Mouse (Mus musculus): Measurements from ENCODE around the gene Tcf23. TPM values are rescaled to one million over a fixed set of nuclear protein-coding genes. Genes with fewer than 3 reads are reported as not detected.
A peak's percentile ranks its signal among the peaks of the same experiment; 100 is the strongest.

Gene Tcf23
- polyA plus RNA-seq, 1 experiment, result not detected

DNA sequence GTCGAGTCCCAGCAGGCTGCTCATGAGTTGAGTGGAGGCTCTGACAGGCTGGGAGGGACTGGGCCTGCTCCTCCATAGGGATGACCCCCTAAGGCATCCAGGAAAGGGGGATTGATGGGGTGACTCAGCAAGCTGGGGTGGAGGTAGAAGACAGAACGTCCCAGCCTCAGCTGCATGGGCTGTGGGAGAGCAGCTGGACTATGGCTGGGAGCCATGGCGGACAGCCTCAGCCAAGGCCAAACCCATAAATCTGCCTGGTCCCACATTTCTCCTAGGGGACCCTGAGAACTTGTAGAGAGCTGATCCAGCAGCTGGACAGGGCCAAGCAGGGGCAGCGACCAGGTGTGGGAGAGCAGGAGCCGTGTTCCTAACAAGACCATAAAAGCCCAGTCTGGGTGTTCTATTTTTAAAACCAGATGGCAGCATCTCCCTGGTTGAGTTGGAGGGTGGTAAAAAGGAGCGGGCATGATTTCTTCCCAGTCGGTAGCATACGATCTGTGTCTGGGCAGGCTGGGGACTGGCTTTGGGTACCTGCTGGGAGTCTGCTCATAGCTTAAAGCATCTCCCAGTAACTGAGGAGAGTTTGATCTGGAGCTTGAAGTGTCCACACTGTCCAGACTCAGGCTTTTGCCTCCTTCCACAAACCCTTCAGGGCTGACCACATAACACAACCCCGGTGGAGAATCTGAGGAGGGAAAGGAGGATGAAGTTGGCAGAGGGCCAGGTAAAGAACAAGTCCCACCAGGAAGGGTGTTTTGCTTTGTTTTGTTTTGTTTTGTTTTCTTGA is 6.6 kb downstream of the Tcf23 start:
- H3K27ac ChIP-seq (ENCODE audit: insufficient read depth, low read length), result no peak overlapping the region
- H3K4me1 ChIP-seq (ENCODE audit: control insufficient read depth, insufficient read depth, low read length), result no peaks in the 10 kb centered on the region
- H3K4me3 ChIP-seq (ENCODE audit: insufficient read depth, low read length), result no peak overlapping the region
- TF ChIP-seq POLR2A (IDR thresholded peaks at IDR 0.05; ENCODE audit: low read depth, low read length) (no peak), CTCF (IDR thresholded peaks at IDR 0.05; ENCODE audit: borderline replicate concordance, insufficient read depth, low read length) (no peak)

DNA sequence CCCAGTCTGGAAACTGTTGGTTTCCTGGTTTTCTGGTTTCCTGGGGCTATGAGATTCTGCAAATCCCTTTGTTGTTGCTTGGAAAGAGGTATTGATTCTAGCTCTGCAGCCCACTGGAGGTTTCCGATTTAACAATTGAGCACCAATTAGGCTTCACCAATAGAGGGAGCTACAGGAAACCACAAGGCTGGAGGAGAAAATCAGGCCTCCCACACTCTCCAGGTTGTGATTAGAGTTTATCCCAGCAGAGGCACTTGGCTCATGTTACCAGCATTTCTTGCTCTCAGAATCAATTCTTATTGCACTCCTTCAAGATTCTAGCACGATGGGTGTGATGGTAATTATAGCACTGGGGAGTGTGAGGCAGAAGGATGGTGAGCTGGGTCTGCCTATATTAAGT is 13.9 kb downstream of the Tcf23 start:
- TF ChIP-seq CTCF (IDR thresholded peaks at IDR 0.05; ENCODE audit: borderline replicate concordance, insufficient read depth, low read length), result no peak
- no peak for TF ChIP-seq POLR2A (IDR thresholded peaks at IDR 0.05; ENCODE audit: low read depth, low read length)
- no peaks in the 10 kb centered on the region for H3K4me1 ChIP-seq (ENCODE audit: control insufficient read depth, insufficient read depth, low read length)
- no peak overlapping the region for H3K27ac ChIP-seq (ENCODE audit: insufficient read depth, low read length)
- H3K4me3 ChIP-seq (ENCODE audit: insufficient read depth, low read length), result no peak overlapping the region

GRCm38 (mm10) chr5:30992980-30993676 is 24.7 kb downstream of the Tcf23 start:
- no peak for TF ChIP-seq CTCF (IDR thresholded peaks at IDR 0.05; ENCODE audit: borderline replicate concordance, insufficient read depth, low read length)
- TF ChIP-seq POLR2A (IDR thresholded peaks at IDR 0.05; ENCODE audit: low read depth, low read length), result no peak
- H3K27ac ChIP-seq (ENCODE audit: insufficient read depth, low read length), result no peak overlapping the region
- H3K4me1 ChIP-seq (ENCODE audit: control insufficient read depth, insufficient read depth, low read length), result no peaks in the 10 kb centered on the region
- no peak overlapping the region for H3K4me3 ChIP-seq (ENCODE audit: insufficient read depth, low read length)

DNA sequence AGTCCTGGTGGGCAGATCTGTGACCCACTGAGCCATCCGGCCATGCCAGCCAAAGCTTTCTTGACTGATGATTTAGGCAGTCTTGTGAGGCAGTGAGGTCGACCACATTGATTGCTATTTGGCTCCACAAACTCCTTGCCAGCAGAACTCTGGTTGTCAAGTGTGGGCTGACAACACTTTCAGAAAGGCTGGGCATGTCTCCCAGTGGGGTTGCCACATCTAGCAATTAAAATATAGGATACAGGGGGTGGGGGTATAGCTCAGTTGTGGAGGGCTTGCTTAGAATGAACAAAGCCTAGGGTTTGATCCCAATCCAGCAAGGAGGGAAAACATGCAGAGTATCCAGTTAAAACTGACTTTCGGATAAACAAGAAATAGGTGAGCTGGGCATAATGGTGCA is 25.6 kb downstream of the Tcf23 start:
- no peak for TF ChIP-seq CTCF (IDR thresholded peaks at IDR 0.05; ENCODE audit: borderline replicate concordance, insufficient read depth, low read length)
- TF ChIP-seq POLR2A (IDR thresholded peaks at IDR 0.05; ENCODE audit: low read depth, low read length), result no peak
- Histone ChIP-seq H3K4me3 (ENCODE audit: insufficient read depth, low read length) (no peak overlapping the region), H3K4me1 (ENCODE audit: control insufficient read depth, insufficient read depth, low read length) (no peaks in the 10 kb centered on the region; the same call in 1 of the 2 replicates), H3K27ac (ENCODE audit: insufficient read depth, low read length) (no peak overlapping the region)

DNA sequence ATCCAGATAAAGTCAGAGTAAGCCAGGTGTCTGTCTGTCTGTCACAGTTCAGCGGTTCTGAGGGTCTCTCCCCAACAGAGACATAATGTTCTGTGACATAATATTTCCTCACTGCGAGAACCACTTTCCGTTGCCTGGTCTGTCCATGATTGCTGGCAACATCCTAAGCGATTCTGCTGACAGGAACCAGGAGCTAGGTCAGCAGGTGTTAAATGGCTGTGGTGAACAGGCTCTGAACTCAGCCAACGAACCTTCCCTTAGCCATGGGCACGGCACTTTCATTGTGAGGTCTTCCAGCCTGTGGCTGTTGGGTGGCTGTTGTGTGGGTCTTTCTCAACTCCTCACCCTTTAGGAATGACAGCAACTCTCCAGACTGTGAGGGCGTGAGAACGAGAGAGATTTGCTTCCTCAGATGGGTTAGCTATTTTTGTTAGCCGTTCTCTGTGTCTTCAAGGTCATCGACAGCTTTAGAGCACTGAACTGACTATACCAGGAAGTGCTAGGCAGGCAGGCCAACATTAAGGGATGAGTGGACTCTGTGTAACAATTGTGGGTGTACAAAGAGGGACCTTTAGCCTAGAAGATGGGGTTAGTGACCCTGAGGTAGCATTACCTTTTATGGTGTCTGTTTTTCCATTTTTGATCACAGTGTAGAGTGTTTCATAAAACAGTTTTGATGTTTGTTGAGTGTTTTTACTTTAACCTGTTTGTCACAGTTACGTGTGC is 26.6 kb downstream of the Tcf23 start:
- Histone ChIP-seq H3K4me3 (ENCODE audit: insufficient read depth, low read length) (no peak overlapping the region), H3K27ac (ENCODE audit: insufficient read depth, low read length) (no peak overlapping the region), H3K4me1 (ENCODE audit: control insufficient read depth, insufficient read depth, low read length) (no peaks in the 10 kb centered on the region; the same call in 1 of the 2 replicates)
- TF ChIP-seq POLR2A (IDR thresholded peaks at IDR 0.05; ENCODE audit: low read depth, low read length) (no peak), CTCF (IDR thresholded peaks at IDR 0.05; ENCODE audit: borderline replicate concordance, insufficient read depth, low read length) (no peak)

GRCm38 (mm10) chr5:30998306-30998705 is 29.8 kb downstream of the Tcf23 start:
- TF ChIP-seq POLR2A (IDR thresholded peaks at IDR 0.05; ENCODE audit: low read depth, low read length) (no peak), CTCF (IDR thresholded peaks at IDR 0.05; ENCODE audit: borderline replicate concordance, insufficient read depth, low read length) (no peak)
- Histone ChIP-seq H3K27ac (ENCODE audit: insufficient read depth, low read length) (no peak overlapping the region), H3K4me3 (ENCODE audit: insufficient read depth, low read length) (no peak overlapping the region), H3K4me1 (ENCODE audit: control insufficient read depth, insufficient read depth, low read length) (peaks cover 8% of the 10 kb centered on the region)

GRCm38 (mm10) chr5:30999324-30999723 is 30.9 kb downstream of the Tcf23 start:
- H3K4me3 ChIP-seq (ENCODE audit: insufficient read depth, low read length), result no peak overlapping the region
- no peak for TF ChIP-seq CTCF (IDR thresholded peaks at IDR 0.05; ENCODE audit: borderline replicate concordance, insufficient read depth, low read length)
- TF ChIP-seq POLR2A (IDR thresholded peaks at IDR 0.05; ENCODE audit: low read depth, low read length), result no peak
- no peak overlapping the region for H3K27ac ChIP-seq (ENCODE audit: insufficient read depth, low read length)
- peaks cover 8% of the 10 kb centered on the region for H3K4me1 ChIP-seq (ENCODE audit: control insufficient read depth, insufficient read depth, low read length)

GRCm38 (mm10) chr5:31000122-31000521 is 31.7 kb downstream of the Tcf23 start:
- H3K4me1 ChIP-seq (ENCODE audit: control insufficient read depth, insufficient read depth, low read length), result peaks cover 8% of the 10 kb centered on the region
- TF ChIP-seq CTCF (IDR thresholded peaks at IDR 0.05; ENCODE audit: borderline replicate concordance, insufficient read depth, low read length), result no peak
- TF ChIP-seq POLR2A (IDR thresholded peaks at IDR 0.05; ENCODE audit: low read depth, low read length), result no peak
- H3K4me3 ChIP-seq (ENCODE audit: insufficient read depth, low read length), result no peak overlapping the region
- H3K27ac ChIP-seq (ENCODE audit: insufficient read depth, low read length), result peak overlapping the region; percentile 17

DNA sequence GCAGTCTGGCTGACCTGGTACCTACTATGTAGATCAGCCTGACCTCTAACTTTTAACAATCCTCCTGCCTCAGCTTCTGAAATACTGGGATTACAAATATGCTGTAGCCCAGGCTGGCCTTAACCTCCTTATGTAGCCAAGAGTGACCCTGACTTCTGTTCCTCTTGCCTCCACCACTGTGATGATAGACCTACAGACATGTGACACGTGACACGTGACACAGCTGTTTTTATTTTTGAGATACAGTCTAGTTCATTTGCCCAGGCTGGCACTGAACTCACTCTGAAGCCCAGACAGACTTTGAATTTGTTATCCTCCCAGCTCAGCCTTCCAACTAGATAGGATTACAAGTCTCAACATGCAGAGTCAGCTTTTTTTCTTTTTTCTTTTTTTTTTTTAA is 32.5 kb downstream of the Tcf23 start:
- Histone ChIP-seq H3K4me1 (ENCODE audit: control insufficient read depth, insufficient read depth, low read length) (peaks cover 8% of the 10 kb centered on the region), H3K27ac (ENCODE audit: insufficient read depth, low read length) (peak overlapping the region; percentile 14; the same call in 1 of the 2 replicates), H3K4me3 (ENCODE audit: insufficient read depth, low read length) (no peak overlapping the region)
- TF ChIP-seq POLR2A (IDR thresholded peaks at IDR 0.05; ENCODE audit: low read depth, low read length) (no peak), CTCF (IDR thresholded peaks at IDR 0.05; ENCODE audit: borderline replicate concordance, insufficient read depth, low read length) (no peak)

Data from embryonic fibroblast, embryonic 13.5 days (primary cell).